Mouse (Mus musculus) ES-E14 (cell line): ENCODE data around the gene Slc2a13.

ENCODE experiments used
- MAFK ChIP-seq: IDR thresholded peaks from 2 replicates; pipeline ENCODE4 v1.6.1; 2014; ENCODE audit warnings: mild to moderate bottlenecking, low read depth, low read length, inconsistent platforms; ENCODE audit not compliant: insufficient read depth
- ZC3H11A ChIP-seq: IDR thresholded peaks from 2 replicates; pipeline ENCODE4 v1.6.1; 2012; ENCODE audit warnings: low read depth, mild to moderate bottlenecking, inconsistent platforms, low read length, borderline replicate concordance
- ZNF384 ChIP-seq: IDR thresholded peaks from 2 replicates; pipeline ENCODE4 v1.6.1; 2012; ENCODE audit warnings: low read depth, low read length, inconsistent platforms

- no peak for TF ChIP-seq ZC3H11A
- TF ChIP-seq MAFK: no peak
- TF ChIP-seq ZNF384: no peak
Measured at GRCm38 (mm10) chr15:91374441-91374840, 198.6 kb downstream of the Slc2a13 start.
